In genomic region chr1:189727346-189727883, GRCm38 (mm10) we compare ENCODE assay signal across 8 mouse cellular contexts. TPM values are rescaled to one million over a fixed set of nuclear protein-coding genes. Genes with fewer than 3 reads are reported as not detected.
DNase-seq lines count a peak whose midpoint lies in the region; ATAC-seq and TF ChIP-seq lines count a peak whose summit lies in the region.

No protein-coding gene starts in this region.

- peak; percentile 95 for DNase-seq in Muller cell, postnatal 12 days (ENCODE audit: inconsistent ontology term)
- peak; percentile 99 for DNase-seq in heart, adult 11 months
- DNase-seq in kidney, adult 11 months, result peak; percentile 83
- DNase-seq in lung, adult 2 months, result peak; percentile 74
- DNase-seq in ovary, postnatal 14 days (ENCODE audit: low spot score), result peak; percentile 43
- no peak for DNase-seq in right cerebral cortex, postnatal 10 days (ENCODE audit: low spot score in 2 of 2)

- TF ChIP-seq POLR2A in cortical plate, adult 2 months (IDR thresholded peaks at IDR 0.05; ENCODE audit: extremely low read depth, insufficient read depth, low read length), result no peak
- TF ChIP-seq POLR2A in lung, adult 2 months (IDR thresholded peaks at IDR 0.05; ENCODE audit: borderline replicate concordance, extremely low read depth, low read depth, low read length), result peak; percentile 37; the same call in 1 of the 2 replicates

- peak overlapping the region; percentile 20 for H3K4me3 ChIP-seq in cortical plate, adult 2 months (ENCODE audit: insufficient read depth, low read length)
- H3K4me3 ChIP-seq in lung, adult 2 months (replicated peaks; ENCODE audit: extremely low read depth, low read depth, low read length), result peak overlapping the region; percentile 89

- H3K4me1 ChIP-seq in cortical plate, adult 2 months (ENCODE audit: control insufficient read depth, insufficient read depth, low read length), result no peaks in the 10 kb centered on the region
- H3K4me1 ChIP-seq in lung, adult 2 months (ENCODE audit: control insufficient read depth, insufficient read depth, low read length), result 0 out of 2 replicates have a peak, but pooled peaks cover 5% of the 10 kb centered on the region

- H3K27ac ChIP-seq in cortical plate, adult 2 months (ENCODE audit: insufficient read depth, low read length), result peak overlapping the region; percentile 24

- 3% methylated on average over 22 of the region's 22 CpGs for WGBS in lung, adult 2 months

- no peak for ATAC-seq in cerebellum, adult (ENCODE audit: insufficient number of reproducible peaks, low FRiP score, low TSS enrichment)

- TF ChIP-seq CTCF in cortical plate, adult 2 months (IDR thresholded peaks at IDR 0.05; ENCODE audit: extremely low read depth, insufficient read depth, low read length), result no peak
- TF ChIP-seq CTCF in lung, adult 2 months (IDR thresholded peaks at IDR 0.05; ENCODE audit: insufficient read depth, low read length), result no peak

RNA-seq across cellular contexts. Expression of gene Ptpn14, which starts 0.7 kb away (rescaled TPM):
- 2.5 and 2.7 TPM in 2 replicates for polyA plus RNA-seq in cortical plate, adult 2 months (2012; rRNA removed)
- 18.9 and 19.7 TPM in 2 replicates for polyA plus RNA-seq in lung, adult 2 months (2012; rRNA removed)

RNA-seq across cellular contexts. Expression of gene Cenpf, which starts 39.5 kb away (rescaled TPM):
- polyA plus RNA-seq in cortical plate, adult 2 months (2012; rRNA removed), result 0.15 and 0.23 TPM in 2 replicates
- polyA plus RNA-seq in lung, adult 2 months (2012; rRNA removed), result 0.22 and 0.86 TPM in 2 replicates

Comparison
In these comparisons a context has a peak if more than half of its experiments do, and no peak if none do; other contexts are left out.
1. DNase-seq: peak in Muller cell, postnatal 12 days (single experiment), heart, adult 11 months (single experiment), kidney, adult 11 months (single experiment), lung, adult 2 months (single experiment) and ovary, postnatal 14 days (single experiment); none in right cerebral cortex, postnatal 10 days (0 of 2).